Mouse (Mus musculus) C2C12 (cell line): ENCODE data around the gene Cnnm1.

ENCODE experiments used
- CEBPB ChIP-seq: IDR thresholded peaks from one replicate; pipeline ENCODE4 v1.6.1; 2011; ENCODE audit warnings: low read depth, mild to moderate bottlenecking, control low read depth, moderate library complexity
- CTCF ChIP-seq: IDR thresholded peaks from one replicate; pipeline ENCODE4 v1.5.1; 2011; ENCODE audit not compliant: control insufficient read depth, insufficient read depth, insufficient read length
- FOSL1 ChIP-seq: IDR thresholded peaks from one replicate; pipeline ENCODE4 v1.8.0; 2011; ENCODE audit warnings: mild to moderate bottlenecking, low read length; ENCODE audit not compliant: poor library complexity, insufficient read depth, severe bottlenecking
- MAX ChIP-seq: IDR thresholded peaks from one replicate; pipeline ENCODE4 v1.6.1; 2011; ENCODE audit warnings: mild to moderate bottlenecking, control low read depth
- MYOD1 ChIP-seq: IDR thresholded peaks from one replicate; pipeline ENCODE4 v1.6.1; 2011; ENCODE audit warnings: low read depth; ENCODE audit not compliant: control insufficient read depth, insufficient read length
- MYOG ChIP-seq: IDR thresholded peaks from one replicate; pipeline ENCODE4 v1.6.1; 2011; ENCODE audit not compliant: control insufficient read depth, insufficient read length; ENCODE audit errors: extremely low read depth
- USF1 ChIP-seq: IDR thresholded peaks from one replicate; pipeline ENCODE4 v1.6.1; 2011; ENCODE audit warnings: low read depth, mild to moderate bottlenecking, control low read depth, moderate library complexity

GRCm38 (mm10) chr19:43442906-43443305 is 2.7 kb downstream of the Cnnm1 start:
- TF ChIP-seq CTCF (no peak), MAX (no peak), CEBPB (no peak), USF1 (no peak), MYOG (no peak), FOSL1 (no peak), MYOD1 (no peak)
